Mouse (Mus musculus) testis, adult 2 months (tissue): ENCODE measurements at regions not wholly inside any gene's neighbourhood (a gene's known extent, or its start where the extent isn't known, plus 50 kb on each side); places are given as distances from the start of the nearest gene placed in this dataset.

Experiments
- CTCF ChIP-seq: fragments of 200-500 bp; IDR thresholded peaks from 2 replicates; pipeline ENCODE4 v1.5.1; 2012; ENCODE audit warnings: low read depth, mild to moderate bottlenecking, inconsistent platforms, low read length, moderate library complexity; ENCODE audit not compliant: control insufficient read depth, insufficient read depth, insufficient replicate concordance
- POLR2A ChIP-seq: fragments of 200-500 bp; IDR thresholded peaks from 2 replicates; pipeline ENCODE4 v1.6.1; 2012; ENCODE audit warnings: low read depth, mild to moderate bottlenecking, inconsistent platforms, low read length, moderate library complexity; ENCODE audit not compliant: control insufficient read depth

- TF ChIP-seq CTCF = no peak
- no peak for TF ChIP-seq POLR2A
Measured at GRCm38 (mm10) chr15:31869673-31870417, 268.2 kb downstream of the Fam173b start.
